Mouse (Mus musculus): ENCODE measurements at regions not wholly inside any gene's neighbourhood (a gene's known extent, or its start where the extent isn't known, plus 50 kb on each side); places are given as distances from the start of the nearest gene placed in this dataset.
"Not testable (repeated sequence)": the region's sequence is repeated elsewhere in the genome, so short reads cannot be mapped to it uniquely, and the experiment has no call there.

DNA sequence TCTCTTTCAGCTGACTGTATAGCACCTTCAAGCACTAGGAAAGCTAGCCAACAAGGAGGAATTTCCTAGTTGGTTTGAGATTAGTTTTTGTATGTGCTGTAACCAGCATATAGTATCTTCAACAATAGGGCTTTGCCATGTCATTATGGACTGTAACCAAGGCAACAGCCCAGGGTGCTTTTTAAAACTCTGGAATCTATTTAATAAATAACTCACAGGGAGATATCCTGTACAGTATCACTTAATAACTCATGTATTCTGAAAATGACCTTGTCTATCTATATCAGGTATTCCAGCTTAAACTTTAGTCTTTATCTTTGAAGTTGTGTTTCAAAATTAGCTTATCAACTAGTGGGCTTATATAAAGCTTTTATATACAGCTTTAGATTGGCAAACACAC is 128.5 kb downstream of the Gm8797 start:
- Histone ChIP-seq H3K4me1 (ENCODE audit: control insufficient read depth in 2 of 2, insufficient read depth in 2 of 2, low read length in 2 of 2, poor library complexity in 1 of 2) (no peaks in the 10 kb centered on the region), H3K9ac (ENCODE audit: insufficient read depth, low read depth, low read length, poor library complexity, severe bottlenecking) (no peak overlapping the region), H3K4me3 (ENCODE audit: insufficient read depth in 1 of 2, low read depth in 1 of 2, low read length in 2 of 2, poor library complexity in 1 of 2, severe bottlenecking in 1 of 2) (no peak overlapping the region), H3K36me3 (ENCODE audit: control insufficient read depth, insufficient read depth, low read length, poor library complexity, severe bottlenecking) (no peaks in the 10 kb centered on the region), H3K9me3 (ENCODE audit: control insufficient read depth, insufficient read depth, low read depth, low read length) (no peaks in the 10 kb centered on the region), H3K27ac (ENCODE audit: insufficient read depth, low read depth, low read length, poor library complexity, severe bottlenecking) (no peak overlapping the region)
- DNase-seq (ENCODE audit: low read depth, low spot score), result no peak
- in situ Hi-C loops (cut with MboI; ENCODE audit: low sequenced_read_pairs in 2 of 2, unreplicated experiment in 2 of 2), result no loop called here
- TF ChIP-seq ZNF384 (IDR thresholded peaks at IDR 0.05; ENCODE audit: low read depth, low read length) (no peak), CHD2 (IDR thresholded peaks at IDR 0.05; ENCODE audit: low read depth, low read length) (no peak)

DNA sequence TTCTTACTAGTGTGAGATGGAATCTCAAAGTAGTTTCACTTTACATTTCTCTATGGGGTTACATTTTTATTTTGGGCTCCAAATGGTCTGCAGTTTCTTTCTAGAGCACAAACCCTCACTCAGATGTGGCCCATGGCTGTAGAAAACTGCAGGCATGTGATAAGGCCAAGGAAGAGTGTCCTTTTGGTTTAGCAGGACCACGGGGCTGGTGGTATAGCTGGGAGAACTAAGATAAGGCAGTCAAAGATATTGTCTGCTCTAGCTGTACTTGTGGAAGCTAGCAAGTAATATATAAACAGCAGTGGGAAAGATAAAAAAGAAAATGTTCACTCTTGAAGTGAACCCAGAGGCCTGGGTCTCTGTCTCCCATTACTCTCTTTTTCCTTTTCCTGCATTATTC is 166.9 kb downstream of the Gm8797 start:
- no peak overlapping the region for H3K9ac ChIP-seq (ENCODE audit: insufficient read depth, low read depth, low read length, poor library complexity, severe bottlenecking)
- DNase-seq (ENCODE audit: low read depth, low spot score), result no peak
- in situ Hi-C loops (cut with MboI; ENCODE audit: low sequenced_read_pairs in 2 of 2, unreplicated experiment in 2 of 2), result no loop called here
- TF ChIP-seq ZC3H11A (IDR thresholded peaks at IDR 0.05; ENCODE audit: borderline replicate concordance, low read depth, low read length) (no peak), HCFC1 (IDR thresholded peaks at IDR 0.05; ENCODE audit: borderline replicate concordance, insufficient read depth, low read length) (no peak), MAFK (IDR thresholded peaks at IDR 0.05; ENCODE audit: insufficient read depth, low read depth, low read length) (no peak), CHD2 (IDR thresholded peaks at IDR 0.05; ENCODE audit: low read depth, low read length) (no peak), ZNF384 (IDR thresholded peaks at IDR 0.05; ENCODE audit: low read depth, low read length) (no peak)
- no peaks in the 10 kb centered on the region for H3K9me3 ChIP-seq (ENCODE audit: control insufficient read depth, insufficient read depth, low read depth, low read length)
- no peaks in the 10 kb centered on the region for H3K4me1 ChIP-seq (ENCODE audit: control insufficient read depth in 2 of 2, insufficient read depth in 2 of 2, low read length in 2 of 2, poor library complexity in 1 of 2)
- H3K36me3 ChIP-seq (ENCODE audit: control insufficient read depth, insufficient read depth, low read length, poor library complexity, severe bottlenecking), result no peaks in the 10 kb centered on the region
- no peak overlapping the region for H3K4me3 ChIP-seq (ENCODE audit: insufficient read depth in 1 of 2, low read depth in 1 of 2, low read length in 2 of 2, poor library complexity in 1 of 2, severe bottlenecking in 1 of 2)
- no peak overlapping the region for H3K27ac ChIP-seq (ENCODE audit: insufficient read depth, low read depth, low read length, poor library complexity, severe bottlenecking)

DNA sequence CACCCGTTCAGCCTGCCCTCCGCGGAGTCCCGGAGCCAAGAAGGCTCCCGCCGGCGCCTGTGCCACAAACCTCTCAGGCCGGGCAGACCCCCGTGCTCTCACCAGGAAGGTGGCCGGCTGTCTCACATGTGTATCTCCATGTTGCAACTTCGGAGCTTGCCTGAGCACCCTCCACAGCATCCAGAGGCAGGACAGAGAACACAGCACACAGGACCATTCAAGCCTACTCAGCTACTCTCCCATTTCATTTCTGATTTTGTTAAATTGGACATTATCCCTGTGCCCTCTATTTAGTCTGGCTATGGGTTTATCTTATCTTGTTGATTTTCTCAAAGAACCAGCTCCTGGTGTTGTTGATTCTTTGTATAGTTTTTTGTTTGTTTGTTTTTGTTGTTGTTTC is 199.6 kb downstream of the Gm8797 start:
- H3K27ac ChIP-seq (ENCODE audit: insufficient read depth, low read depth, low read length, poor library complexity, severe bottlenecking); H3K36me3 ChIP-seq (ENCODE audit: control insufficient read depth, insufficient read depth, low read length, poor library complexity, severe bottlenecking); in situ Hi-C loops (cut with MboI; ENCODE audit: low sequenced_read_pairs in 2 of 2, unreplicated experiment in 2 of 2); H3K9ac ChIP-seq (ENCODE audit: insufficient read depth, low read depth, low read length, poor library complexity, severe bottlenecking); H3K4me1 ChIP-seq (ENCODE audit: control insufficient read depth in 2 of 2, insufficient read depth in 2 of 2, low read length in 2 of 2, poor library complexity in 1 of 2); H3K9me3 ChIP-seq (ENCODE audit: control insufficient read depth, insufficient read depth, low read depth, low read length); DNase-seq (ENCODE audit: low read depth, low spot score): not testable (repeated sequence)
- H3K4me3 ChIP-seq (ENCODE audit: insufficient read depth in 1 of 2, low read depth in 1 of 2, low read length in 2 of 2, poor library complexity in 1 of 2, severe bottlenecking in 1 of 2), result peak overlapping the region in 1 of 2 experiments; percentile 30; a peak in 1 of 4 replicates

DNA sequence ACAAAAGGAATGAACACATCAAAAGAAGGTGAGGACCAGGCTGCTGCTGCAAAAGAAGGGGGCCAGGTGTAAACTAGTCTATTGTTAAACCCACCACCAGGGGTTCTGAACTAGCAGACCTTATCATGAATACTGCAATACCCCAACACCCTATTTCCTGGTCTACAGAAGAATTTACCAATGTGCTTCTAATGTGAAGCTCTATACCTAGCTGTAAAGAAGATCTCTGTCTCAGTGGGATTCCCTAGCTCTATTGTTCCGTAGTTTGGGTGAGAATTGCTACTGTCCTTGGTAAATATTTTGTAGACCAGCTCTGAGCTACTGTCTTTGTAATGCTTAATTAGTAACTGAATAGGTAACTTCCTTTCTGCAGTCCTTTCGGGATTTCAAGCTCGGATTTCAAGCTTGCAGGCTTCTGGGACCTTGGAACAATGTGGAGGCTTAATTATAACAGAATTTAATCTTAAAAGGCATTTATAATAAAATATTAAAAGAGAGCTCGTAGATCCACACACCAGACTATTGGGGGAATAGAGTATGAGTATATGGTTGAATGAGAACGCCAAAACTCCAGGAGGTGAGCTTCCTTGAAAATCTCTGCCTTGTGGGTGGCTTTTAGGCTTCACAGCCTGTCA is 238.5 kb downstream of the Gm8797 start:
- H3K36me3 ChIP-seq (ENCODE audit: control insufficient read depth, insufficient read depth, low read length, poor library complexity, severe bottlenecking); in situ Hi-C loops (cut with MboI; ENCODE audit: low sequenced_read_pairs in 2 of 2, unreplicated experiment in 2 of 2); H3K4me3 ChIP-seq (ENCODE audit: insufficient read depth in 1 of 2, low read depth in 1 of 2, low read length in 2 of 2, poor library complexity in 1 of 2, severe bottlenecking in 1 of 2); H3K9me3 ChIP-seq (ENCODE audit: control insufficient read depth, insufficient read depth, low read depth, low read length); H3K4me1 ChIP-seq (ENCODE audit: control insufficient read depth in 2 of 2, insufficient read depth in 2 of 2, low read length in 2 of 2, poor library complexity in 1 of 2); H3K9ac ChIP-seq (ENCODE audit: insufficient read depth, low read depth, low read length, poor library complexity, severe bottlenecking): not testable (repeated sequence)
- DNase-seq (ENCODE audit: low read depth, low spot score), result peak; percentile 52
- peak overlapping the region; percentile 87; the same call in 1 of the 2 replicates for H3K27ac ChIP-seq (ENCODE audit: insufficient read depth, low read depth, low read length, poor library complexity, severe bottlenecking)

DNA sequence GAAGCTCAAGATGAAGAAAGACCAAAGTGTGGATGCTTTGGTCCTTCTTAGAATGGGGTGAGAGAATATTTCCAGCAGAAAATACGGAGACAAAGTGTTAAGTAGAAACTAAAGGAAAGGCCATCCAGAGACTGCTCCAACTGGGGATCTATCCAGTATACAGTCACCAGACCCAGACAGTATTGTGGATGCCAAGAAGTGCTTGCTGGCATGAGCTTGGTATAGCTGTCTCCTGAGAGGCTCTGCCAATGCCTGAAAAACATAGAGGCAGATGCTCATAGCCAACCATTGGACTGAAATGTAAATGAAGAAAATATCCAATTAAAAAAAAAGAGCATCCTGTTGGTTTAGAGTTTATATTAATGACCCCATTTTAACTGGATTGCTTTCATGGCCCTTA is 253.8 kb downstream of the Gm8797 start:
- in situ Hi-C loops (cut with MboI; ENCODE audit: low sequenced_read_pairs in 2 of 2, unreplicated experiment in 2 of 2), result no loop called here
- DNase-seq (ENCODE audit: low read depth, low spot score), result no peak

More for the DNA sequence above, 253.8 kb downstream of the Gm8797 start:
- H3K4me3 ChIP-seq (ENCODE audit: insufficient read depth in 1 of 2, low read depth in 1 of 2, low read length in 2 of 2, poor library complexity in 1 of 2, severe bottlenecking in 1 of 2), result no peak overlapping the region
- no peaks in the 10 kb centered on the region for H3K9me3 ChIP-seq (ENCODE audit: control insufficient read depth, insufficient read depth, low read depth, low read length)
- H3K4me1 ChIP-seq (ENCODE audit: control insufficient read depth in 2 of 2, insufficient read depth in 2 of 2, low read length in 2 of 2, poor library complexity in 1 of 2), result no peaks in the 10 kb centered on the region
- no peak overlapping the region for H3K27ac ChIP-seq (ENCODE audit: insufficient read depth, low read depth, low read length, poor library complexity, severe bottlenecking)
- TF ChIP-seq ZC3H11A (IDR thresholded peaks at IDR 0.05; ENCODE audit: borderline replicate concordance, low read depth, low read length), result no peak
- no peak for TF ChIP-seq HCFC1 (IDR thresholded peaks at IDR 0.05; ENCODE audit: borderline replicate concordance, insufficient read depth, low read length)
- no peak for TF ChIP-seq ZNF384 (IDR thresholded peaks at IDR 0.05; ENCODE audit: low read depth, low read length)
- no peak for TF ChIP-seq CHD2 (IDR thresholded peaks at IDR 0.05; ENCODE audit: low read depth, low read length)
- no peak for TF ChIP-seq MAFK (IDR thresholded peaks at IDR 0.05; ENCODE audit: insufficient read depth, low read depth, low read length)
- H3K36me3 ChIP-seq (ENCODE audit: control insufficient read depth, insufficient read depth, low read length, poor library complexity, severe bottlenecking), result no peaks in the 10 kb centered on the region
- H3K9ac ChIP-seq (ENCODE audit: insufficient read depth, low read depth, low read length, poor library complexity, severe bottlenecking), result no peak overlapping the region
